Mouse (Mus musculus): Measurements from ENCODE around the gene BC024978. TPM values are rescaled to one million over a fixed set of nuclear protein-coding genes. Genes with fewer than 3 reads are reported as not detected.

The BC024978 gene
- polyA plus RNA-seq, 1 experiment from 2014 or later: 3.6 TPM

- Histone ChIP-seq H3K4me3 (ENCODE audit: low read depth, low read length) (no peak overlapping the region), H3K4me2 (ENCODE audit: low read depth, low read length) (no peak overlapping the region), H3K9ac (replicated peaks; ENCODE audit: low read depth, low read length) (no peak overlapping the region), H3K27ac (ENCODE audit: low read depth, low read length) (no peak overlapping the region), H3K9me3 (ENCODE audit: control insufficient read depth, low read length) (no peaks in the 10 kb centered on the region), H3K27me3 (ENCODE audit: control insufficient read depth, insufficient read depth, low read length) (no peaks in the 10 kb centered on the region), H3K36me3 (ENCODE audit: control insufficient read depth, insufficient read depth, low read length) (peaks cover 15% of the 10 kb centered on the region), H3K4me1 (ENCODE audit: control insufficient read depth, insufficient read depth, low read length) (peaks cover 28% of the 10 kb centered on the region)
- WGBS: 91% methylated on average over 5 of the region's 5 CpGs
- ATAC-seq (ENCODE audit: low read depth): no peak
Observed at GRCm38 (mm10) chr7:27168371-27168770, 27.2 kb upstream of the BC024978 start.

DNA sequence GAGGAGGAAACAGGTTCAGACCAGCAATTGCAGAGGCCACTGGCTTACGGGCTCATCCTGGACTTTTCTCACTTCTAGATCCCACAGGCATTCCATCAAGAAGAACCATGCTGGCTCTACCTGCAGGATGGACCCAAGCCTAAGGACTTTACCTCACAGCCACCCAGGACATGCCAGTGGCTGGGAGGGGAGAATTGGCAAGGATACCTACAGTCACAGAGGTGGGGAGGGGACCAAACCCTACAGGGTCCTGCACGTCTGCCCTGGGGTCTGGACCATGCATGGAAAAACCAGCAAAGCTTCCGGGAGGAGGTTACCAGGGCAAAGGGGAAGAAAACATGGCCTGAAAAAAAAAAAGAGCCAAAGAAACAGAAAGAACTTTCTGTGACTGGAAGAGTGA, 24.6 kb upstream of the BC024978 start:
- Histone ChIP-seq H3K27me3 (ENCODE audit: control insufficient read depth, insufficient read depth, low read length) (no peaks in the 10 kb centered on the region), H3K9ac (replicated peaks; ENCODE audit: low read depth, low read length) (no peak overlapping the region), H3K4me1 (ENCODE audit: control insufficient read depth, insufficient read depth, low read length) (peaks cover 5% of the 10 kb centered on the region), H3K27ac (ENCODE audit: low read depth, low read length) (no peak overlapping the region), H3K4me3 (ENCODE audit: low read depth, low read length) (no peak overlapping the region), H3K36me3 (ENCODE audit: control insufficient read depth, insufficient read depth, low read length) (peaks cover 23% of the 10 kb centered on the region), H3K4me2 (ENCODE audit: low read depth, low read length) (no peak overlapping the region), H3K9me3 (ENCODE audit: control insufficient read depth, low read length) (no peaks in the 10 kb centered on the region)
- no peak for ATAC-seq (ENCODE audit: low read depth)
- WGBS: 90% methylated on average over 3 of the region's 3 CpGs

DNA sequence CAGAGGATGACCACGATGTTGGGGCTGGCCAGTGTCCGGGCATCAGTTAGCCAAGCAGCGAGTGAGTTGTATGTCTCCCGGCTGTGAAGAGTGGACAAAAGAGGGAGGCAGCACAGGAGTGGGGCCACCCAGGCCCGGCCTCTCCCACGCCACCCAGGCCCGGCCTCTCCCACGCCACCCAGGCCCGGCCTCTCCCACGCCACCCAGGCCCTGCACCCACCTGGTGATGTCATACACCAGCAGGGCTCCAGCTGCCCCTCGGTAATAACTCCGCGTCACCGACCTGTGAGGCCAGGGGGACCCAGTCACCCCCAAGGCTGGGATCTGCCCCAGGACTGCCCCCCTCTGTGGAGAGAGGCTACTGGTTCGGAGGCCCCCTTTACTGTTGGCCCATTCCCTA, 21.1 kb upstream of the BC024978 start:
- Histone ChIP-seq H3K36me3 (ENCODE audit: control insufficient read depth, insufficient read depth, low read length) (peaks cover 23% of the 10 kb centered on the region), H3K4me3 (ENCODE audit: low read depth, low read length) (no peak overlapping the region), H3K9ac (replicated peaks; ENCODE audit: low read depth, low read length) (no peak overlapping the region), H3K9me3 (ENCODE audit: control insufficient read depth, low read length) (no peaks in the 10 kb centered on the region), H3K4me2 (ENCODE audit: low read depth, low read length) (no peak overlapping the region), H3K4me1 (ENCODE audit: control insufficient read depth, insufficient read depth, low read length) (peaks cover 3% of the 10 kb centered on the region), H3K27me3 (ENCODE audit: control insufficient read depth, insufficient read depth, low read length) (no peaks in the 10 kb centered on the region), H3K27ac (ENCODE audit: low read depth, low read length) (no peak overlapping the region)
- 92% methylated on average over 15 of the region's 15 CpGs for WGBS
- no peak for ATAC-seq (ENCODE audit: low read depth)

DNA sequence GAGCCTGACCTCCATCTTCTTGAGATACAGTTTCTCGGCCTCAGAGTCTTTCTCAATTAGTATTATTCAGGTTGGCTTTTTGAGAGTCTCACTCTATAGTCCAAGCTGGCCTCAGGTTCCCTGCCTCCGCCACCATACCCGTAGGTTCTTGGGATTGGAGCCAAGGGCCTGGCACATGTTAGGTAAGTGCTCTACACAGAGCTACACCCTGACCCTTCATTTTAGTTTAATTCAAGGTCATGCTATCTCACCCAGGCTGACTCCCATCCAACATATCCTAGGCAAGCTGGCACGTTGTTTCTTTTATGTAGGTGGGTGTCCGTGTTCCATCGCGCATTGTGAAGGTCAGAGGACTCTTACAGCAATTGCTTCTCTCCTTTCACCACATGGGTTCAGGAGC, 20.7 kb upstream of the BC024978 start:
- ATAC-seq (ENCODE audit: low read depth): no peak
- no peak overlapping the region for H3K9ac ChIP-seq (replicated peaks; ENCODE audit: low read depth, low read length)

GRCm38 (mm10) chr7:27177942-27178323, 17.6 kb upstream of the BC024978 start:
- Histone ChIP-seq H3K27me3 (ENCODE audit: control insufficient read depth, insufficient read depth, low read length) (no peaks in the 10 kb centered on the region), H3K4me1 (ENCODE audit: control insufficient read depth, insufficient read depth, low read length) (peaks cover 5% of the 10 kb centered on the region), H3K9me3 (ENCODE audit: control insufficient read depth, low read length) (no peaks in the 10 kb centered on the region), H3K36me3 (ENCODE audit: control insufficient read depth, insufficient read depth, low read length) (peaks cover 12% of the 10 kb centered on the region), H3K9ac (replicated peaks; ENCODE audit: low read depth, low read length) (peak overlapping the region; percentile 64), H3K27ac (ENCODE audit: low read depth, low read length) (peak overlapping the region; percentile 88), H3K4me3 (ENCODE audit: low read depth, low read length) (peak overlapping the region; percentile 63), H3K4me2 (ENCODE audit: low read depth, low read length) (peak overlapping the region; percentile 55)
- WGBS: 31% methylated on average over 4 of the region's 4 CpGs
- ATAC-seq (ENCODE audit: low read depth): no peak

More for the DNA sequence above, 20.7 kb upstream of the BC024978 start:
- H3K27ac ChIP-seq (ENCODE audit: low read depth, low read length): no peak overlapping the region
- no peaks in the 10 kb centered on the region for H3K9me3 ChIP-seq (ENCODE audit: control insufficient read depth, low read length)
- H3K36me3 ChIP-seq (ENCODE audit: control insufficient read depth, insufficient read depth, low read length): peaks cover 23% of the 10 kb centered on the region
- no peaks in the 10 kb centered on the region for H3K27me3 ChIP-seq (ENCODE audit: control insufficient read depth, insufficient read depth, low read length)
- 96% methylated on average over 7 of the region's 7 CpGs for WGBS
- H3K4me2 ChIP-seq (ENCODE audit: low read depth, low read length): no peak overlapping the region
- H3K4me1 ChIP-seq (ENCODE audit: control insufficient read depth, insufficient read depth, low read length): peaks cover 5% of the 10 kb centered on the region
- no peak overlapping the region for H3K4me3 ChIP-seq (ENCODE audit: low read depth, low read length)

GRCm38 (mm10) chr7:27178324-27179216, 17.0 kb upstream of the BC024978 start, which contains the start of gene Rab4b:
Rab4b (minus strand) TSS chr7:27178896.
- ATAC-seq (ENCODE audit: low read depth): peak; percentile 98
- under 1% methylated on average over 49 of the region's 53 CpGs for WGBS
- peak within 1 kb of the TSS; percentile 55 for H3K4me2 ChIP-seq (ENCODE audit: low read depth, low read length)

GRCm38 (mm10) chr7:27179217-27179918, 16.2 kb upstream of the BC024978 start:
- peak overlapping the region; percentile 63 for H3K4me3 ChIP-seq (ENCODE audit: low read depth, low read length)
- H3K27ac ChIP-seq (ENCODE audit: low read depth, low read length): peak overlapping the region; percentile 82
- peak overlapping the region; percentile 47 for H3K4me2 ChIP-seq (ENCODE audit: low read depth, low read length)
- no peaks in the 10 kb centered on the region for H3K9me3 ChIP-seq (ENCODE audit: control insufficient read depth, low read length)
- no peaks in the 10 kb centered on the region for H3K27me3 ChIP-seq (ENCODE audit: control insufficient read depth, insufficient read depth, low read length)
- peak overlapping the region; percentile 18 for H3K9ac ChIP-seq (replicated peaks; ENCODE audit: low read depth, low read length)
- H3K36me3 ChIP-seq (ENCODE audit: control insufficient read depth, insufficient read depth, low read length): peaks cover 7% of the 10 kb centered on the region
- H3K4me1 ChIP-seq (ENCODE audit: control insufficient read depth, insufficient read depth, low read length): peaks cover 5% of the 10 kb centered on the region
- WGBS: 48% methylated on average over 16 of the region's 16 CpGs
- ATAC-seq (ENCODE audit: low read depth): no peak; the same call in 1 of the 2 replicates

More at GRCm38 (mm10) chr7:27178324-27179216, 17.0 kb upstream of the BC024978 start, which contains the start of gene Rab4b:
- Histone ChIP-seq H3K4me1 (ENCODE audit: control insufficient read depth, insufficient read depth, low read length) (peaks cover 5% of the 10 kb centered on the region), H3K36me3 (ENCODE audit: control insufficient read depth, insufficient read depth, low read length) (peaks cover 10% of the 10 kb centered on the region; the same call in 1 of the 2 replicates), H3K9ac (replicated peaks; ENCODE audit: low read depth, low read length) (peak within 1 kb of the TSS; percentile 64), H3K27ac (ENCODE audit: low read depth, low read length) (peak within 1 kb of the TSS; percentile 88), H3K27me3 (ENCODE audit: control insufficient read depth, insufficient read depth, low read length) (no peaks in the 10 kb centered on the region), H3K4me3 (ENCODE audit: low read depth, low read length) (peak within 1 kb of the TSS; percentile 63), H3K9me3 (ENCODE audit: control insufficient read depth, low read length) (no peaks in the 10 kb centered on the region)

- Histone ChIP-seq H3K27ac (ENCODE audit: low read depth, low read length) (0 out of 2 replicates have a peak overlapping the region, but pooled peaks have one; percentile 82), H3K36me3 (ENCODE audit: control insufficient read depth, insufficient read depth, low read length) (peaks cover 13% of the 10 kb centered on the region), H3K9me3 (ENCODE audit: control insufficient read depth, low read length) (no peaks in the 10 kb centered on the region), H3K4me2 (ENCODE audit: low read depth, low read length) (no peak overlapping the region), H3K4me3 (ENCODE audit: low read depth, low read length) (no peak overlapping the region), H3K4me1 (ENCODE audit: control insufficient read depth, insufficient read depth, low read length) (peaks cover 5% of the 10 kb centered on the region), H3K9ac (replicated peaks; ENCODE audit: low read depth, low read length) (no peak overlapping the region), H3K27me3 (ENCODE audit: control insufficient read depth, insufficient read depth, low read length) (no peaks in the 10 kb centered on the region)
- 45% methylated on average over 5 of the region's 5 CpGs for WGBS
- no peak for ATAC-seq (ENCODE audit: low read depth)
Observed at GRCm38 (mm10) chr7:27180036-27180435, 15.5 kb upstream of the BC024978 start.
